Mouse (Mus musculus): Measurements from ENCODE around the gene Arhgef3. TPM values are rescaled to one million over a fixed set of nuclear protein-coding genes. Genes with fewer than 3 reads are reported as not detected.

The Arhgef3 gene
- polyA plus RNA-seq, 1 experiment = 8.4 TPM

- DNase-seq (ENCODE audit: low read depth, low spot score) = no peak
- 69% methylated on average over 7 of the region's 7 CpGs for WGBS
Observed at GRCm38 (mm10) chr14:27381459-27381858, 266.8 kb downstream of the Arhgef3 start.

- 85% methylated on average over 5 of the region's 5 CpGs for WGBS
- DNase-seq (ENCODE audit: low read depth, low spot score) = no peak
Observed at GRCm38 (mm10) chr14:27383321-27383830, 268.7 kb downstream of the Arhgef3 start.

GRCm38 (mm10) chr14:27384143-27384542 lies 269.4 kb downstream of the Arhgef3 start:
- no peak for DNase-seq (ENCODE audit: low read depth, low spot score)
- WGBS = 88% methylated on average over 4 of the region's 4 CpGs

DNA sequence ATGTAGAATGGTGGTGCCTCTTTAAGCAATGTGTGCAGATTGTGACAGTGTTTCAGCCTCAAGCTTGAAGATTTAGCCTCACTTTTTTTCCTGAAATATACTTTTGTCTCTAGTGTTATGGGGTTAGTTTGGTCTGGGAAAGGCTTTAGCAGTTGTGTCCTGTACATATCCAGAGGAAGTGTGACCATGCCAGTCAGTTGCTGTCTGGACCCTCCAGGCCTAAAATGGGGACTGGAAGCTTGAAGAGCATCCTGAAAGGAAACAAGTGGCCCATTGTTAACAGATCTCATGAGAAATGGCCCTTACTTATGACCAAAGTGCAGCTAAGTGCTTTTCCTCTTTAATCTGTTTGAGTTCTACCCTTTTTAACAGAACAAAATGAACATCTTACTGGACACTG lies 273.9 kb downstream of the Arhgef3 start:
- DNase-seq (ENCODE audit: low read depth, low spot score) = no peak

- 68% methylated on average over 2 of the region's 2 CpGs for WGBS
Observed at GRCm38 (mm10) chr14:27389722-27390121, 275.0 kb downstream of the Arhgef3 start.

DNA sequence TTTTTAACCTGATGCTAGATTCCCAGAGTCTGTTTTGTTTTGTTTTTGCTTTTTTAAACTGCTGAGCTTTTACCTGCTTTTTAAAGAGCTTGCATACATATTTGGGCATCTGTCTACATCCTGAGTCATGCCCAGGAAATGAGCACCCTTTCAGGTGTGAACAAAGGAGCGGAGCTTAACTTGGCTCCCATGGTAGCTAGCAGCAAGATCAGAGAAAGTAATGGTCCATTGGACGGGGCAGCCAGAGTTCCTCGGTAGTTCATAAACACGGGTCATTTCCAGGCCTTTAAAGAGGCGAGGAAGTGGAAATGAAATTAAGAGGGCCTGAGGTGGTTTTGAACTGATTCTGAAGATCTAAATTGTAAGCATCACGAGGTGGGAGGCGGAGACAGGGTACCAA lies 276.0 kb downstream of the Arhgef3 start:
- DNase-seq (ENCODE audit: low read depth, low spot score) = no peak
- 78% methylated on average over 7 of the region's 7 CpGs for WGBS

More at GRCm38 (mm10) chr14:27389722-27390121, 275.0 kb downstream of the Arhgef3 start:
- DNase-seq (ENCODE audit: low read depth, low spot score) = no peak

DNA sequence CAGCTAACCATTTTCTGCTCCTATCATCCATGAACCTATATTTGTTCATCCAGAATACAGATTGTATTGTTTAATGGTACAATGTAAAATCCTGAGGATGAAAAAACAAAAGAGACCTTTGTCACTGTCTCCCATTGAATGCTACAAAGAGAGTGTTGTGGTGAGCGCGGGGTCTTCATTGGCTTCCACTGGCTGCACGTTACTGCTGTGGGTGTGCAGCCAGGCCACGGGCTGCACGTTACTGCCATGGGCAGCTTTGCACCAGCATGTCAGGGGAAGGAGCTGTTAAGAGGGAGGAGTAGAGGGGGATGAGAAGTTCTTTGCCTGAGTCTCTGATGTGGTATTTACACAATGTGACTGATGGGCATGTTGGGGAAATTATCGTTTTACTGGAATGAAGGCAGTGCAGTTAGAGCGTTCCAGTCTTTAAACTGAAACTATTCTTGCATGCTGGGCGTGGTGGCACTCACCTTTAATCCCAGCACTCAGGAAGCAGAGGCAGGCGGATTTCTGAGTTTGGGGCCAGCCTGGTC lies 277.1 kb downstream of the Arhgef3 start:
- DNase-seq (ENCODE audit: low read depth, low spot score) = no peak
- 83% methylated on average over 9 of the region's 9 CpGs for WGBS

GRCm38 (mm10) chr14:27392660-27393059 lies 278.0 kb downstream of the Arhgef3 start:
- DNase-seq (ENCODE audit: low read depth, low spot score) = no peak
- 96% methylated on average over 2 of the region's 2 CpGs for WGBS

DNA sequence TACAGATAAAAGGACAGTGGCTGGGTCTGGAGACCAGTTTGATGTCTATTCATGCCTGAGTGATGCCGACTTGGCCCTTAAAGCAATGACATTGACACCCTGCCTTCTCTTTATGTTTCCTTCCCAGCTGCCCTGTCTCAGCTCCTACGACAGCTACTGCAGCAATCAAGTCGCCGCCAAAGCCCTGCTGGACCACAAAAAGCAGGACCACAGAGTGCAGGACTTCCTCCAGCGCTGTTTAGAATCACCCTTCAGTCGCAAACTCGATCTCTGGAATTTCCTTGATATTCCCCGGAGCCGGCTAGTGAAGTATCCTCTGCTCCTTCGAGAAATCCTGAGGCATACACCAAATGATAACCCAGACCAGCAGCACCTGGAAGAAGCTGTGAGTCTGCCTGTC lies 279.1 kb downstream of the Arhgef3 start:
- 75% methylated on average over 10 of the region's 10 CpGs for WGBS
- no peak for DNase-seq (ENCODE audit: low read depth, low spot score)

DNA sequence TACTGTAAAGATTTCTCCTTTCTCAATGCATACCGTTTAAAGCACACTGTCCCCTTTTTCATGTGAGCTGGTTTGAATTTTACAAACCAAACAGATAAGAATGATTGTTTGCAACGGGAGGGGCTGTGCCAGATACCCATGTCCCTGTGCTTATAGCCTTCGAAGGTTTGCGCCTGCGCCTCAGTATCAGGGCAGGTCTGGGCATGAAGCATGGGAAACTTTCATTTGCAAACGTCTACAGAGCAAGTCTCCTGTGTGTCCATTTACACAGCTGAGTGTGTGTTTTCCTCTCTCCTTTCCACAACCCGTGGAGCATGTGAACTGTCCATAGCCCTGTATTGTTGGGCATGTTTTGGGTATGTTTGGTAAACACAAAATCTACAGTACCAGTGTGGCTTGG lies 281.7 kb downstream of the Arhgef3 start:
- DNase-seq (ENCODE audit: low read depth, low spot score) = no peak
- WGBS = 58% methylated on average over 7 of the region's 7 CpGs

- DNase-seq (ENCODE audit: low read depth, low spot score) = no peak
- WGBS = 84% methylated on average over 6 of the region's 6 CpGs
Observed at GRCm38 (mm10) chr14:27397526-27397925, 282.8 kb downstream of the Arhgef3 start.

GRCm38 (mm10) chr14:27400495-27400894 lies 285.8 kb downstream of the Arhgef3 start:
- 75% methylated on average over 6 of the region's 6 CpGs for WGBS
- DNase-seq (ENCODE audit: low read depth, low spot score) = no peak

DNA sequence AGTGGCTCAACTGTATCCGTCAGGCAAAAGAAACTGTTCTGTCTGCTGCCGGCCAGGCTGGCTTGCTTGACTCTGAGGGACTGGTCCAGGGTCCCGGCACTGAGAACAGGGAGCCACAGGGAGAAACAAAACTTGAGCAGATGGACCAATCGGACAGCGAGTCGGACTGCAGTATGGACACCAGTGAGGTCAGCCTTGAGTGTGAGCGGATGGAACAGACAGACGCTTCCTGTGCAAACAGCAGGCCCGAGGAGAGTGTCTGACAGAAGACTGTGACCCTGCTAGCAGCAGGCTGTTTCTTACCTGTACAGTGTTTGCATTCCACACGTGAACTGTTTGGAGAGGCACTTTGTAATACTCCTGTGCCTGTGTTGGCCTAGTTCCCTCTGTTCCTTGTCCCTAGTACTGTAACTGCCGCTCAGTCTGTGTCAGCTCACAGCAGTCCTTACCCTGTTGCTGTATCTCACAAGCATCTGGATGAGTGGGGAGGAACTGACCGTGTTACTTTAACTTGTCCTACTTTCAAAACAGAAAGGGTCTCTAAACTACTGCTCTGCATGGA lies 287.1 kb downstream of the Arhgef3 start:
- 72% methylated on average over 12 of the region's 12 CpGs for WGBS
- no peak for DNase-seq (ENCODE audit: low read depth, low spot score)

GRCm38 (mm10) chr14:27402332-27403250 lies 287.9 kb downstream of the Arhgef3 start:
- WGBS = 57% methylated on average over 10 of the region's 10 CpGs
- no peak for DNase-seq (ENCODE audit: low read depth, low spot score)

- 66% methylated on average over 4 of the region's 4 CpGs for WGBS
- DNase-seq (ENCODE audit: low read depth, low spot score) = no peak
Observed at GRCm38 (mm10) chr14:27405452-27405851, 290.8 kb downstream of the Arhgef3 start.

- 93% methylated on average over 2 of the region's 2 CpGs for WGBS
Observed at GRCm38 (mm10) chr14:27405947-27406346, 291.2 kb downstream of the Arhgef3 start.

GRCm38 (mm10) chr14:27408240-27408639 lies 293.5 kb downstream of the Arhgef3 start:
- DNase-seq (ENCODE audit: low read depth, low spot score) = no peak
- 90% methylated on average over 3 of the region's 3 CpGs for WGBS

More at GRCm38 (mm10) chr14:27405947-27406346, 291.2 kb downstream of the Arhgef3 start:
- DNase-seq (ENCODE audit: low read depth, low spot score) = no peak

- 66% methylated on average over 3 of the region's 3 CpGs for WGBS
- no peak for DNase-seq (ENCODE audit: low read depth, low spot score)
Observed at GRCm38 (mm10) chr14:27409662-27410061, 295.0 kb downstream of the Arhgef3 start.

DNA sequence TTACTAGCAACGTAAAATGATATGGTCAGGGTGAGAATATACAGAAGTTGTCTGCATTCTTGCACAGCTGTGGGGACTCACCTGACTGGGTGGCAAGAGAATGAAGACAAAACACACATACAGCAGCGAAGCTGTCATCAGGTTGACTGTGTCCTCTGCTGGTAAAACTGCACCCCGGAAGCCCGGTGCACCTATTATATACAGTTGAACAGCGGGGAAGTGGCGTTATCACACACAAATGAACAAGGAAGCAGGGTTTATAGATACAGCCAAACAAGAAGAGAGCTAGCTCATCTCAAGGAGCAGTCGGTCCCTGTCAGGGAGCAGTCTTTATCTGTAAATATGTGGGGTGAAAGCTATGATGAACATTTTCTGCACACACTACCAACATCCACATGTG lies 296.8 kb downstream of the Arhgef3 start:
- DNase-seq (ENCODE audit: low read depth, low spot score) = no peak
- WGBS = 69% methylated on average over 7 of the region's 7 CpGs

GRCm38 (mm10) chr14:27412699-27413098 lies 298.0 kb downstream of the Arhgef3 start:
- 58% methylated on average over 8 of the region's 8 CpGs for WGBS
- DNase-seq (ENCODE audit: low read depth, low spot score) = no peak

GRCm38 (mm10) chr14:27413961-27414360 lies 299.3 kb downstream of the Arhgef3 start:
- WGBS = 27% methylated on average over 4 of the region's 4 CpGs
- no peak for DNase-seq (ENCODE audit: low read depth, low spot score)

Data from large intestine, adult 2 months (tissue).